In the genomic region with DNA sequence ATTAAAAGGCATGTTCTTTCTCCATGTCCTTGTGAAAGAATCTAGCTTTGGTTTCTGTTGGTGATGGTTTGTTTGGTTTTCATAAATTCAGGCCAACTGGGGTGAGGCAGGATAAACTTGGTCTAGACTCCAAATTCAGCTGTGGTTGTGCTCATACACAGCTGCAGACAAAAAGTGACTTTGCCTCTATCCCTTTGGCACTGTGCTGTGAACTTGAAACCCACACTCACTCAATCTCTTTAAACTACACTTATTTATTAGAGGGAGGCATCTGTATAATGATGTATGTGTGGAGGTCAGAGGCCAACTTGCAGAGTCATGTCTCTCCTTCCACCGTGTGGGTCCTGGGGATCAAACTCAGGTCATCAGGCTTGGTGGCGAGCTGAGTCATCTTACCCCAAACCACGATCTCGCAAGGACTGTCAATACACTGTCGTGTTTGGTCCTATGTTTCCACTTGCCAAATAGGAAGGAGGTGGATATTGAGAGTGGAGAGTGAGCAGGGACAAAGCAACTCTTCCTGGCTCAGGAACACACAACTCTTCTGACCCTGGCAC, we compare ENCODE assay signal across 14 mouse cellular contexts. TPM values are rescaled to one million over a fixed set of nuclear protein-coding genes. Genes with fewer than 3 reads are reported as not detected.
"Had no signal": no experiment of that assay in that cellular context is flagged by ENCODE, and none has a peak within 500 bp of the region (broad histone marks: within the 10 kb centered on the region; RNA-seq: fewer than 3 reads in every experiment).

No protein-coding gene starts in this region.

- H3K4me3 ChIP-seq: limb, embryonic 15.5 days; liver, embryonic 12.5 days; midbrain, embryonic 10.5 days; neural tube, embryonic 12.5 days had no signal

- ATAC-seq: liver, embryonic 12.5 days had no signal

- DNase-seq: kidney, postnatal 36 days; layer of hippocampus, adult 9-11 months; layer of hippocampus, postnatal 36 days; lung, embryonic 14.5 days; midbrain, embryonic 14.5 days had no signal

- H3K27ac ChIP-seq: limb, embryonic 15.5 days; liver, embryonic 12.5 days; midbrain, embryonic 10.5 days; neural tube, embryonic 12.5 days; stomach, postnatal 0 days had no signal

- H3K27me3 ChIP-seq: limb, embryonic 15.5 days; neural tube, embryonic 12.5 days had no signal

- H3K36me3 ChIP-seq: limb, embryonic 15.5 days; liver, embryonic 12.5 days; midbrain, embryonic 10.5 days; neural tube, embryonic 12.5 days had no signal

- H3K9me3 ChIP-seq: limb, embryonic 15.5 days; liver, embryonic 12.5 days; neural tube, embryonic 12.5 days had no signal

RNA-seq across cellular contexts. Expression of a gene that starts 25.2 kb away (rescaled TPM):
- total RNA-seq: neutrophil, adult 5-6 weeks had no signal

RNA-seq across cellular contexts. Expression of a gene that starts 53.1 kb away (rescaled TPM):
- total RNA-seq: layer of hippocampus, adult 18-20 months; left cerebral cortex, postnatal 25 days; neutrophil, adult 5-6 weeks had no signal
- polyA plus RNA-seq: liver, embryonic 16.5 days had no signal
